Mouse (Mus musculus) thymus, adult 2 months (tissue): ENCODE data around the gene Vmn1r58.

ENCODE experiments used
- CTCF ChIP-seq: fragments of 200-500 bp; IDR thresholded peaks from 2 replicates; pipeline ENCODE4 v1.5.1; 2012; ENCODE audit warnings: mild to moderate bottlenecking, control low read depth, low read length, moderate library complexity, borderline replicate concordance; ENCODE audit not compliant: control insufficient read depth, poor library complexity, insufficient read depth; ENCODE audit errors: extremely low read depth
- POLR2A ChIP-seq: fragments of 200-500 bp; IDR thresholded peaks from 2 replicates; pipeline ENCODE4 v1.6.1; 2012; ENCODE audit warnings: mild to moderate bottlenecking, low read length, control low read depth, moderate library complexity; ENCODE audit not compliant: control insufficient read depth, poor library complexity, insufficient read depth; ENCODE audit errors: extremely low read depth

- TF ChIP-seq CTCF: no peak
- TF ChIP-seq POLR2A: no peak
Measured at GRCm38 (mm10) chr7:5456674-5457073, 43.5 kb upstream of the Vmn1r58 start, which contains the start of gene Vmn1r59.
